Mouse (Mus musculus) midbrain, embryonic 11.5 days (tissue): ENCODE measurements around the gene Ptpn6. TPM values are rescaled to one million over a fixed set of nuclear protein-coding genes. Genes with fewer than 3 reads are reported as not detected.
"Not testable (repeated sequence)": the region's sequence is repeated elsewhere in the genome, so short reads cannot be mapped to it uniquely, and the experiment has no call there.

ENCODE experiments used
- ATAC-seq: fragments of 200-750 bp; cut with Nextera tagmentation; 2 replicates; pipeline ENCODE4 v1.8.0; 2017; ENCODE audit warnings: moderate TSS enrichment, moderate library complexity; ENCODE audit not compliant: low FRiP score
- DNase-seq: peaks from one replicate; pipeline ENCODE4 v3.0.0; 2015; ENCODE audit warnings: low spot score; ENCODE audit errors: missing footprints
- H3K27ac ChIP-seq: fragments of 300-500 bp; sonication (generic); 2 replicates; pipeline ENCODE4 v1.5.1; 2014; ENCODE audit warnings: low read depth, low read length
- H3K27me3 ChIP-seq: fragments of 300-500 bp; sonication (generic); 2 replicates; pipeline ENCODE4 v1.6.1; 2014; ENCODE audit warnings: mild to moderate bottlenecking, low read length, moderate library complexity, mixed read lengths; ENCODE audit not compliant: control insufficient read depth, insufficient read depth
- H3K36me3 ChIP-seq: fragments of 300-500 bp; sonication (generic); 2 replicates; pipeline ENCODE4 v1.6.1; 2014; ENCODE audit warnings: mild to moderate bottlenecking, low read length, moderate library complexity, mixed read lengths; ENCODE audit not compliant: control insufficient read depth, insufficient read depth
- H3K4me1 ChIP-seq: fragments of 300-500 bp; sonication (generic); 2 replicates; pipeline ENCODE4 v1.6.1; 2014; ENCODE audit warnings: low read length; ENCODE audit not compliant: control insufficient read depth, insufficient read depth
- H3K4me2 ChIP-seq: fragments of 300-500 bp; sonication (generic); 2 replicates; pipeline ENCODE4 v1.6.1; 2014; ENCODE audit warnings: mild to moderate bottlenecking, moderate library complexity
- H3K4me3 ChIP-seq: fragments of 300-500 bp; sonication (generic); 2 replicates; pipeline ENCODE4 v1.5.1; 2014; ENCODE audit warnings: low read depth, low read length
- H3K9ac ChIP-seq: fragments of 300-500 bp; sonication (generic); 2 replicates; pipeline ENCODE4 v1.6.1; 2014; ENCODE audit warnings: low read length
- H3K9me3 ChIP-seq: fragments of 300-500 bp; sonication (generic); 2 replicates; pipeline ENCODE4 v1.6.1; 2016; ENCODE audit warnings: low read length; ENCODE audit not compliant: control insufficient read depth
- WGBS: fragments of 180-500 bp; shearing (Covaris S2); extraction: QIAGEN DNeasy Blood & Tissue Kit; methylation state at CpG from one replicate; pipeline ENCODE4 v1.1.7; 2014; 5-methylcytosine and 5-hydroxymethylcytosine counted together
- polyA plus RNA-seq: library from polyadenylated mRNA; unstranded; fragments of >200 nt; fragmentation: Nextera tagmentation; extraction: Ambion mirVana; gene quantifications from 2 replicates; pipeline ENCODE4 v1.2.1, GENCODE M21; 2014

Gene Ptpn6
- polyA plus RNA-seq, 1 experiment from 2014 or later, result 5.1 TPM

- H3K9me3 ChIP-seq, result no peaks in the 10 kb centered on the region
- no peaks in the 10 kb centered on the region for H3K4me1 ChIP-seq
- no peak overlapping the region for H3K27ac ChIP-seq
- DNase-seq, result no peak
- no peak overlapping the region for H3K4me2 ChIP-seq
- H3K36me3 ChIP-seq, result no peaks in the 10 kb centered on the region
- no peak overlapping the region for H3K4me3 ChIP-seq
- H3K27me3 ChIP-seq, result no peaks in the 10 kb centered on the region
- no peak overlapping the region for H3K9ac ChIP-seq
- 92% methylated on average over 3 of the region's 3 CpGs for WGBS
- ATAC-seq, result no peak
Measured at GRCm38 (mm10) chr6:124689011-124689410, 49.5 kb downstream of the Ptpn6 start.

GRCm38 (mm10) chr6:124688151-124688758 is 50.3 kb downstream of the Ptpn6 start:
- ATAC-seq (no peak), DNase-seq (peak; percentile 31)
- no peaks in the 10 kb centered on the region for H3K4me1 ChIP-seq
- no peak overlapping the region for H3K27ac ChIP-seq
- H3K27me3 ChIP-seq, result no peaks in the 10 kb centered on the region
- no peak overlapping the region for H3K4me2 ChIP-seq
- WGBS, result 86% methylated on average over 8 of the region's 8 CpGs
- H3K9me3 ChIP-seq, result no peaks in the 10 kb centered on the region
- H3K4me3 ChIP-seq, result no peak overlapping the region
- no peak overlapping the region for H3K9ac ChIP-seq
- H3K36me3 ChIP-seq, result no peaks in the 10 kb centered on the region

GRCm38 (mm10) chr6:124686644-124687043 is 51.9 kb downstream of the Ptpn6 start:
- not testable (repeated sequence) for H3K36me3 ChIP-seq, H3K4me2 ChIP-seq, H3K9me3 ChIP-seq, H3K27ac ChIP-seq, H3K27me3 ChIP-seq, ATAC-seq, H3K4me3 ChIP-seq, H3K4me1 ChIP-seq, H3K9ac ChIP-seq
- WGBS, result 60% methylated on average over 1 of the region's 1 CpGs
- DNase-seq, result peak; percentile 45

GRCm38 (mm10) chr6:124685606-124686386 is 52.7 kb downstream of the Ptpn6 start:
- H3K4me3 ChIP-seq, result no peak overlapping the region
- DNase-seq (peak; percentile 81), ATAC-seq (no peak)
- H3K36me3 ChIP-seq, result no peaks in the 10 kb centered on the region
- H3K4me1 ChIP-seq, result no peaks in the 10 kb centered on the region
- WGBS, result 85% methylated on average over 12 of the region's 12 CpGs
- H3K4me2 ChIP-seq, result no peak overlapping the region
- no peaks in the 10 kb centered on the region for H3K27me3 ChIP-seq
- no peak overlapping the region for H3K27ac ChIP-seq
- H3K9me3 ChIP-seq, result no peaks in the 10 kb centered on the region
- H3K9ac ChIP-seq, result no peak overlapping the region

GRCm38 (mm10) chr6:124683591-124684417 is 54.7 kb downstream of the Ptpn6 start:
- ATAC-seq, result no peak
- H3K4me1 ChIP-seq, result no peaks in the 10 kb centered on the region
- no peak overlapping the region for H3K4me3 ChIP-seq
- DNase-seq, result no peak
- H3K9ac ChIP-seq, result no peak overlapping the region
- H3K27me3 ChIP-seq, result no peaks in the 10 kb centered on the region
- no peaks in the 10 kb centered on the region for H3K9me3 ChIP-seq
- no peaks in the 10 kb centered on the region for H3K36me3 ChIP-seq
- no peak overlapping the region for H3K4me2 ChIP-seq
- 89% methylated on average over 14 of the region's 14 CpGs for WGBS
- no peak overlapping the region for H3K27ac ChIP-seq

GRCm38 (mm10) chr6:124682291-124682690 is 56.2 kb downstream of the Ptpn6 start:
- H3K36me3 ChIP-seq, H3K4me3 ChIP-seq, H3K4me2 ChIP-seq, H3K9ac ChIP-seq, H3K27ac ChIP-seq, H3K9me3 ChIP-seq, H3K4me1 ChIP-seq, DNase-seq, ATAC-seq, H3K27me3 ChIP-seq: not testable (repeated sequence)
- 65% methylated on average over 6 of the region's 6 CpGs for WGBS

- Histone ChIP-seq H3K27me3 (no peaks in the 10 kb centered on the region), H3K9ac (no peak overlapping the region), H3K4me1 (no peaks in the 10 kb centered on the region), H3K4me3 (no peak overlapping the region), H3K9me3 (no peaks in the 10 kb centered on the region), H3K36me3 (no peaks in the 10 kb centered on the region), H3K4me2 (no peak overlapping the region), H3K27ac (no peak overlapping the region)
- ATAC-seq (no peak), DNase-seq (no peak)
- 86% methylated on average over 3 of the region's 3 CpGs for WGBS
Measured at GRCm38 (mm10) chr6:124679486-124679885, 59.0 kb downstream of the Ptpn6 start.

GRCm38 (mm10) chr6:124678769-124679168 is 59.7 kb downstream of the Ptpn6 start:
- no peaks in the 10 kb centered on the region for H3K36me3 ChIP-seq
- no peaks in the 10 kb centered on the region for H3K9me3 ChIP-seq
- H3K9ac ChIP-seq, result no peak overlapping the region
- WGBS, result 94% methylated on average over 7 of the region's 7 CpGs
- H3K27ac ChIP-seq, result no peak overlapping the region
- DNase-seq (no peak), ATAC-seq (no peak)
- H3K4me1 ChIP-seq, result no peaks in the 10 kb centered on the region
- no peak overlapping the region for H3K4me2 ChIP-seq
- H3K27me3 ChIP-seq, result no peaks in the 10 kb centered on the region
- no peak overlapping the region for H3K4me3 ChIP-seq

GRCm38 (mm10) chr6:124676171-124676570 is 62.3 kb downstream of the Ptpn6 start:
- no peak for ATAC-seq
- Histone ChIP-seq H3K4me2 (no peak overlapping the region), H3K9ac (no peak overlapping the region), H3K4me1 (no peaks in the 10 kb centered on the region), H3K27me3 (no peaks in the 10 kb centered on the region), H3K4me3 (no peak overlapping the region), H3K27ac (no peak overlapping the region), H3K36me3 (no peaks in the 10 kb centered on the region), H3K9me3 (no peaks in the 10 kb centered on the region)
- 96% methylated on average over 6 of the region's 6 CpGs for WGBS
- no peak for DNase-seq
